Mouse (Mus musculus) lung, postnatal 0 days (tissue): Measurements from ENCODE around the gene Bcorl1. TPM values are rescaled to one million over a fixed set of nuclear protein-coding genes. Genes with fewer than 3 reads are reported as not detected.
A peak's percentile ranks its signal among the peaks of the same experiment; 100 is the strongest.
"Not testable (repeated sequence)": the region's sequence is repeated elsewhere in the genome, so short reads cannot be mapped to it uniquely, and the experiment has no call there.

Source experiments
- ATAC-seq: fragments of 200-750 bp; cut with Nextera tagmentation; 2 replicates; pipeline ENCODE4 v1.8.0; 2017; ENCODE audit warnings: moderate library complexity
- DNase-seq: peaks from one replicate; pipeline ENCODE4 v3.0.0-alpha.2; 2016; ENCODE audit warnings: low spot score
- H3K27ac ChIP-seq: fragments of 300-500 bp; sonication (generic); 2 replicates; pipeline ENCODE4 v1.5.1; 2014; ENCODE audit warnings: antibody characterized with exemption, mild to moderate bottlenecking, low read length, mixed read lengths
- H3K27me3 ChIP-seq: fragments of 300-500 bp; sonication (generic); replicated peaks from 2 replicates; pipeline ENCODE4 v1.6.1; 2014; ENCODE audit warnings: low read length, mixed read lengths; ENCODE audit not compliant: insufficient read depth
- H3K36me3 ChIP-seq: fragments of 300-500 bp; sonication (generic); 2 replicates; pipeline ENCODE4 v1.6.1; 2014; ENCODE audit warnings: low read length, mixed read lengths; ENCODE audit not compliant: insufficient read depth
- H3K4me1 ChIP-seq: fragments of 300-500 bp; sonication (generic); 2 replicates; pipeline ENCODE4 v1.6.1; 2014; ENCODE audit warnings: antibody characterized with exemption, low read depth, low read length, mixed read lengths; ENCODE audit not compliant: insufficient read depth
- H3K4me2 ChIP-seq: fragments of 300-500 bp; sonication (generic); replicated peaks from 2 replicates; pipeline ENCODE4 v1.6.1; 2014; ENCODE audit warnings: low read depth, mild to moderate bottlenecking, low read length, moderate library complexity, mixed read lengths
- H3K4me3 ChIP-seq: fragments of 300-500 bp; sonication (generic); 2 replicates; pipeline ENCODE4 v1.5.1; 2014; ENCODE audit warnings: low read depth, low read length
- H3K9ac ChIP-seq: fragments of 300-500 bp; sonication (generic); replicated peaks from 2 replicates; pipeline ENCODE4 v1.6.1; 2014; ENCODE audit warnings: low read depth, mild to moderate bottlenecking
- H3K9me3 ChIP-seq: fragments of 300-500 bp; sonication (generic); 2 replicates; pipeline ENCODE4 v1.6.1; 2016; ENCODE audit warnings: low read length, mixed read lengths
- CTCF ChIP-seq: IDR thresholded peaks from 2 replicates; pipeline ENCODE4 v1.5.1; 2016; ENCODE audit warnings: antibody characterized with exemption, mild to moderate bottlenecking
- EP300 ChIP-seq: IDR thresholded peaks from 2 replicates; pipeline ENCODE4 v1.6.1; 2016; ENCODE audit warnings: antibody characterized with exemption, mild to moderate bottlenecking, control low read depth
- WGBS: fragments of 180-500 bp; shearing (Covaris S2); extraction: QIAGEN DNeasy Blood & Tissue Kit; methylation state at CpG from one replicate; pipeline ENCODE4 v1.1.7; 2014; 5-methylcytosine and 5-hydroxymethylcytosine counted together
- polyA plus RNA-seq: library from polyadenylated mRNA; unstranded; fragments of >200 nt; fragmentation: Nextera tagmentation; extraction: Ambion mirVana; gene quantifications from 2 replicates; pipeline ENCODE4 v1.2.1, GENCODE M21; 2015

Gene Bcorl1
- polyA plus RNA-seq, 1 experiment from 2014 or later = 3.1 TPM

- Histone ChIP-seq H3K9ac (no peak overlapping the region), H3K4me1 (no peaks in the 10 kb centered on the region), H3K9me3 (no peaks in the 10 kb centered on the region), H3K4me3 (no peak overlapping the region), H3K36me3 (no peaks in the 10 kb centered on the region), H3K4me2 (no peak overlapping the region), H3K27ac (no peak overlapping the region), H3K27me3 (no peaks in the 10 kb centered on the region)
- ATAC-seq = peak; percentile 78
- TF ChIP-seq CTCF = no peak
- no peak for TF ChIP-seq EP300
- DNase-seq = peak; percentile 40
- WGBS = 34% methylated on average over 6 of the region's 6 CpGs
Observed at GRCm38 (mm10) chrX:48433527-48433899, 92.4 kb downstream of the Bcorl1 start.

GRCm38 (mm10) chrX:48434251-48434650 is 93.1 kb downstream of the Bcorl1 start:
- DNase-seq (no peak), ATAC-seq (no peak)
- Histone ChIP-seq H3K9ac (no peak overlapping the region), H3K27ac (no peak overlapping the region), H3K4me1 (no peaks in the 10 kb centered on the region), H3K9me3 (no peaks in the 10 kb centered on the region), H3K4me3 (no peak overlapping the region), H3K27me3 (no peaks in the 10 kb centered on the region), H3K4me2 (no peak overlapping the region), H3K36me3 (no peaks in the 10 kb centered on the region)
- TF ChIP-seq CTCF = no peak
- no peak for TF ChIP-seq EP300
- WGBS = 92% methylated on average over 1 of the region's 1 CpGs

- Histone ChIP-seq H3K27ac (no peak overlapping the region), H3K36me3 (no peaks in the 10 kb centered on the region), H3K9me3 (no peaks in the 10 kb centered on the region), H3K9ac (no peak overlapping the region), H3K27me3 (no peaks in the 10 kb centered on the region), H3K4me2 (no peak overlapping the region), H3K4me3 (no peak overlapping the region), H3K4me1 (no peaks in the 10 kb centered on the region)
- 25% methylated on average over 5 of the region's 9 CpGs for WGBS
- DNase-seq = no peak
- no peak for TF ChIP-seq CTCF
- TF ChIP-seq EP300 = no peak
- ATAC-seq = no peak
Observed at GRCm38 (mm10) chrX:48435477-48435900, 94.3 kb downstream of the Bcorl1 start.

- H3K4me2 ChIP-seq, H3K27me3 ChIP-seq, H3K36me3 ChIP-seq, H3K4me1 ChIP-seq, H3K9me3 ChIP-seq, DNase-seq, ATAC-seq, H3K9ac ChIP-seq, H3K27ac ChIP-seq, H3K4me3 ChIP-seq: not testable (repeated sequence)
- 76% methylated on average over 5 of the region's 7 CpGs for WGBS
Observed at GRCm38 (mm10) chrX:48436082-48436481, 94.9 kb downstream of the Bcorl1 start.

GRCm38 (mm10) chrX:48439036-48439435 is 97.9 kb downstream of the Bcorl1 start:
- Histone ChIP-seq H3K4me3 (no peak overlapping the region), H3K9me3 (no peaks in the 10 kb centered on the region), H3K4me1 (no peaks in the 10 kb centered on the region), H3K9ac (no peak overlapping the region), H3K36me3 (no peaks in the 10 kb centered on the region), H3K4me2 (no peak overlapping the region), H3K27me3 (no peaks in the 10 kb centered on the region), H3K27ac (0 out of 2 replicates have a peak overlapping the region, but pooled peaks have one; percentile 26)
- TF ChIP-seq CTCF (no peak), EP300 (peak; percentile 30; the same call in 1 of the 2 replicates)
- ATAC-seq (peak; percentile 73), DNase-seq (peak; percentile 40)
- 40% methylated on average over 4 of the region's 4 CpGs for WGBS

- H3K4me2 ChIP-seq = no peak overlapping the region
- H3K4me3 ChIP-seq = no peak overlapping the region
- H3K9ac ChIP-seq = no peak overlapping the region
- DNase-seq (no peak), ATAC-seq (no peak)
- no peaks in the 10 kb centered on the region for H3K9me3 ChIP-seq
- no peaks in the 10 kb centered on the region for H3K4me1 ChIP-seq
- no peak for TF ChIP-seq EP300
- no peak for TF ChIP-seq CTCF
- H3K27me3 ChIP-seq = no peaks in the 10 kb centered on the region
- no peaks in the 10 kb centered on the region for H3K36me3 ChIP-seq
- 78% methylated on average over 6 of the region's 6 CpGs for WGBS
- H3K27ac ChIP-seq = no peak overlapping the region
Observed at GRCm38 (mm10) chrX:48441548-48441947, 100.4 kb downstream of the Bcorl1 start.

GRCm38 (mm10) chrX:48441954-48442353 is 100.8 kb downstream of the Bcorl1 start:
- Histone ChIP-seq H3K36me3 (no peaks in the 10 kb centered on the region), H3K9ac (no peak overlapping the region), H3K4me3 (no peak overlapping the region), H3K4me1 (no peaks in the 10 kb centered on the region), H3K27ac (no peak overlapping the region), H3K27me3 (no peaks in the 10 kb centered on the region), H3K9me3 (no peaks in the 10 kb centered on the region), H3K4me2 (no peak overlapping the region)
- TF ChIP-seq EP300 = no peak
- no peak for ATAC-seq
- DNase-seq = no peak
- 62% methylated on average over 7 of the region's 7 CpGs for whole genome bisulfite sequencing
